Mouse (Mus musculus): Measurements from ENCODE around the gene Gm14406. TPM values are rescaled to one million over a fixed set of nuclear protein-coding genes. Genes with fewer than 3 reads are reported as not detected.
"Not testable (repeated sequence)": the region's sequence is repeated elsewhere in the genome, so short reads cannot be mapped to it uniquely, and the experiment has no call there.

Gm14406 gene
- polyA plus RNA-seq (2015; fragmentation: Nextera tagmentation; extraction: Ambion mirVana): not detected in 2 replicates

- not testable (repeated sequence) for H3K27me3 ChIP-seq (replicated peaks); H3K36me3 ChIP-seq; H3K4me2 ChIP-seq; H3K4me1 ChIP-seq; H3K9ac ChIP-seq (replicated peaks); ATAC-seq (ENCODE audit: low FRiP score); H3K27ac ChIP-seq (replicated peaks); H3K4me3 ChIP-seq (replicated peaks); H3K9me3 ChIP-seq (replicated peaks)
- WGBS: 84% methylated on average over 2 of the region's 2 CpGs
Measured at GRCm38 (mm10) chr2:177577998-177578397, at the start of gene Gm14406. Gm14406 (minus strand) TSS chr2:177578210.

DNA sequence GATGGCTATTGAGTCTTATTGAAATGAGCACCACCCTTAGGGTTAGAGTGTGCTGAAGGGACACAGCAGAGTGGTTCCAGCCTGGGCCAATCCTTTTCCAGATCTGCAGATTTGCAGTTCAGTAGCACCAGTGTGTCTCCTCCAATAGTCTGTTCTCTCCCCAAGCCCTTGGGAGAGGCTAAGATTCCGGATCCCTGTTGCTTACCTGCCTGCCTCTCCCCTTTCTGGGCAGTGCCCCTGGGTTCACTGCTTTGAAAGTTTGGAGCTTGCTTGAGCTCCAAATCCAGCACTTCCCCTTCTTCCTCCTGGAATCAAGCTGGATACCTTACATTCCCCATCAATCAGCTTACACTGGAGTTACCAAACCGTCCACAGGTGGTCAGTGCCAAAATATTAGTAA, 2.9 kb downstream of the Gm14406 start:
- H3K4me2 ChIP-seq; H3K9ac ChIP-seq (replicated peaks); H3K4me3 ChIP-seq (replicated peaks); H3K4me1 ChIP-seq; H3K27me3 ChIP-seq (replicated peaks); H3K9me3 ChIP-seq (replicated peaks); ATAC-seq (ENCODE audit: low FRiP score); H3K27ac ChIP-seq (replicated peaks); H3K36me3 ChIP-seq: not testable (repeated sequence)
- WGBS: 86% methylated on average over 1 of the region's 2 CpGs

GRCm38 (mm10) chr2:177559365-177559764, 18.6 kb downstream of the Gm14406 start:
- not testable (repeated sequence) for H3K4me2 ChIP-seq; H3K4me1 ChIP-seq; H3K27me3 ChIP-seq (replicated peaks); ATAC-seq (ENCODE audit: low FRiP score); H3K4me3 ChIP-seq (replicated peaks); H3K9me3 ChIP-seq (replicated peaks); H3K36me3 ChIP-seq; H3K27ac ChIP-seq (replicated peaks); H3K9ac ChIP-seq (replicated peaks)
- WGBS: 82% methylated on average over 4 of the region's 4 CpGs

DNA sequence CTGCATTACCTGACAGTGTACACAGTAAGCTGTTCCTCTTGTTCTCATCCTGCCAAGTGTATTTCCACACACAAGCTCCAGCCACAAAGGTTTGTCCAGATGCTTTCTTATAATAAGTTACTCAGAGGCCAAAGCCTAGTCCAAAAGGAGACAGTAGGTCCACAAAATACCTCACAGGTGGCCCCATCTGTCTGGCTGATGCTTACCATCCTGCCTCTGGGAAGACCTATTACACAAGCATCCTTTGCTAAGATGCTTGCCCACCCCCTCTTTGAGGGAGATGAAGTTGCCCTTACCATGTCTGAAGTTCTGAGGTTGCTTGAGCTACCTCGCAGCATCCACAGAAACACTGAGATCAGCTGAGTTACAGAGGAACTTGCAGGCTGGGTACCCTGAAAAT, 22.7 kb downstream of the Gm14406 start:
- no CpG with 5 or more reads among the region's 1 CpGs for WGBS
- not testable (repeated sequence) for H3K4me1 ChIP-seq; H3K9me3 ChIP-seq (replicated peaks); H3K4me2 ChIP-seq; H3K36me3 ChIP-seq; H3K9ac ChIP-seq (replicated peaks); H3K27ac ChIP-seq (replicated peaks); H3K27me3 ChIP-seq (replicated peaks); H3K4me3 ChIP-seq (replicated peaks); ATAC-seq (ENCODE audit: low FRiP score)

GRCm38 (mm10) chr2:177537717-177538116, 40.3 kb downstream of the Gm14406 start:
- H3K9ac ChIP-seq (replicated peaks); H3K36me3 ChIP-seq; ATAC-seq (ENCODE audit: low FRiP score); H3K9me3 ChIP-seq (replicated peaks); H3K27ac ChIP-seq (replicated peaks); H3K27me3 ChIP-seq (replicated peaks); H3K4me1 ChIP-seq; H3K4me3 ChIP-seq (replicated peaks); H3K4me2 ChIP-seq: not testable (repeated sequence)
- 84% methylated on average over 5 of the region's 5 CpGs for WGBS

GRCm38 (mm10) chr2:177537141-177537540, 40.9 kb downstream of the Gm14406 start:
- 75% methylated on average over 2 of the region's 2 CpGs for WGBS
- H3K9ac ChIP-seq (replicated peaks); H3K36me3 ChIP-seq; ATAC-seq (ENCODE audit: low FRiP score); H3K27me3 ChIP-seq (replicated peaks); H3K4me2 ChIP-seq; H3K9me3 ChIP-seq (replicated peaks); H3K4me1 ChIP-seq; H3K4me3 ChIP-seq (replicated peaks); H3K27ac ChIP-seq (replicated peaks): not testable (repeated sequence)

DNA sequence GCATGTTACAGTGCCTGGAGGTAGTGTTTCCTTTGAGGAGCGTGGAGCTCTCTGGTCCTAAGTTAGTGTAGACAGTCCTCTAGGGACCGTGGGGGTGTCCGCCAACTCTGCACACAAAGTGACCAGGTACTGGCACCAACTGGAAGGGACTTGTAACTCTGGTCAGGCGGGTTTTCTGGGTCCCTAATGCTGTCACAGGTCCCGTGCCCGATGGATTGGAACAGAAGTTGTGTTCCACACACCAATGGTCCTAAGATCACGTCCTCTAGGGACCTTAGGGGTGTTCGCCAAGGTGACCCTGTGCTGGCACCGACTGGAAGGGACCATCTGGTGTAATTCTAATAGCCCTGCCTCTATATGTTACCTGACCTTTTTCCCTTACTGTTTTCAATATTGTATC, 42.1 kb downstream of the Gm14406 start:
- 83% methylated on average over 9 of the region's 9 CpGs for WGBS
- Histone ChIP-seq H3K4me3 (replicated peaks) (no peak overlapping the region), H3K4me1 (no peaks in the 10 kb centered on the region), H3K9ac (replicated peaks) (no peak overlapping the region), H3K36me3 (no peaks in the 10 kb centered on the region), H3K27ac (replicated peaks) (no peak overlapping the region), H3K9me3 (replicated peaks) (0 out of 2 replicates have a peak, but pooled peaks cover 3% of the 10 kb centered on the region), H3K4me2 (no peak overlapping the region), H3K27me3 (replicated peaks) (no peaks in the 10 kb centered on the region)
- ATAC-seq (ENCODE audit: low FRiP score): no peak

GRCm38 (mm10) chr2:177524171-177524570, 53.8 kb downstream of the Gm14406 start:
- H3K4me2 ChIP-seq; H3K36me3 ChIP-seq; H3K4me1 ChIP-seq; H3K27me3 ChIP-seq (replicated peaks); H3K9me3 ChIP-seq (replicated peaks); H3K27ac ChIP-seq (replicated peaks); H3K4me3 ChIP-seq (replicated peaks); H3K9ac ChIP-seq (replicated peaks); ATAC-seq (ENCODE audit: low FRiP score): not testable (repeated sequence)
- 92% methylated on average over 16 of the region's 16 CpGs for WGBS

DNA sequence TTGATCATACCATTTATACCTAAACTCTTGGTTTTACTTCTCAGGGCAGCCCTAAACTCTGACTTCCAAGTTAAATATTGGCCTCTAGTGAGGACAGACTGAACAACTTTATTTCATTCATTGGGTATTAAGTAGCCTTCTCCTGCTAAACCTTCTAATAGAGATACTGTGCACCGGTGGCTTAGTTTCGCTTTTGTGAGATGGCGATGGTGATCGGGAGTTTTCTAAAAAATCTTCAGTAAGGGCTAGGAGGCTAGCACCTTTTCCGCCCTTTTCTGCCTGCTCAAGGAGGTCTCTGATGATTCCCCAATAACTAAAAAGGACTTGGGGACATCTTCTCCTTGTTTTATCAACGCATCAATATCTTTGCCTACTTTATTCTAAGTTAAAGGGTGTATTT, 54.3 kb downstream of the Gm14406 start:
- not testable (repeated sequence) for H3K27me3 ChIP-seq (replicated peaks); ATAC-seq (ENCODE audit: low FRiP score); H3K36me3 ChIP-seq; H3K9me3 ChIP-seq (replicated peaks); H3K9ac ChIP-seq (replicated peaks); H3K4me2 ChIP-seq; H3K27ac ChIP-seq (replicated peaks); H3K4me3 ChIP-seq (replicated peaks); H3K4me1 ChIP-seq
- 91% methylated on average over 6 of the region's 6 CpGs for WGBS

DNA sequence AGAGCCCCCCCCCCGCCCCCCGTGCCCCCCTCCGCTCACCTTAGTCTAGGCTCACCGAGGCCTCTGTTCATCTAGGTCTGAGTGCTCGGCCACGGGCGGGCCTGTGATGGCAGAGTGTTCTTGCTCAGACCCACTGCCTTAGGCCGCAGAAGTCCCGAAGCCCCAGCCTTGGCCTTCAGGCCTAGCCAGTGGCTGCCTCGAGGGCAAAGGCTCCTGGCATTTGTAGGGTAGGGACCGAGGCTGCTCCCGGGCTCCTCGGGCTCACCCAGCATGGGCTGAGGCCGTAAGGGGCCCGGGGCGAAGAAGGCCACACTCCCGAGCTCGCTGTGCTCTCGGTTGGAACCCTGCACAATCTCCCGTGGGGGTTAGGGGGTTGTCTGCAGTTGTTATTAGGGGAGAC, 54.9 kb downstream of the Gm14406 start:
- H3K4me3 ChIP-seq (replicated peaks): no peak overlapping the region
- 0 out of 2 replicates have a peak, but pooled peaks cover 4% of the 10 kb centered on the region for H3K9me3 ChIP-seq (replicated peaks)
- no peak overlapping the region for H3K27ac ChIP-seq (replicated peaks)
- no peak overlapping the region for H3K4me2 ChIP-seq
- WGBS: 90% methylated on average over 20 of the region's 20 CpGs
- no peaks in the 10 kb centered on the region for H3K4me1 ChIP-seq
- no peak overlapping the region for H3K9ac ChIP-seq (replicated peaks)
- ATAC-seq (ENCODE audit: low FRiP score): no peak
- H3K36me3 ChIP-seq: no peaks in the 10 kb centered on the region
- no peaks in the 10 kb centered on the region for H3K27me3 ChIP-seq (replicated peaks)

GRCm38 (mm10) chr2:177520035-177520434, 58.0 kb downstream of the Gm14406 start:
- 84% methylated on average over 8 of the region's 8 CpGs for WGBS
- Histone ChIP-seq H3K9ac (replicated peaks) (no peak overlapping the region), H3K4me2 (no peak overlapping the region), H3K4me1 (no peaks in the 10 kb centered on the region), H3K36me3 (no peaks in the 10 kb centered on the region), H3K9me3 (replicated peaks) (0 out of 2 replicates have a peak, but pooled peaks cover 4% of the 10 kb centered on the region), H3K4me3 (replicated peaks) (no peak overlapping the region), H3K27ac (replicated peaks) (no peak overlapping the region), H3K27me3 (replicated peaks) (no peaks in the 10 kb centered on the region)
- ATAC-seq (ENCODE audit: low FRiP score): no peak

All from neural tube, embryonic 15.5 days (tissue).